Mouse (Mus musculus) liver, postnatal 0 days (tissue): ENCODE measurements around the gene Ssc4d.
A peak's percentile ranks its signal among the peaks of the same experiment; 100 is the strongest.

Experiments used
- CTCF ChIP-seq: sonication (generic); IDR thresholded peaks from 2 replicates; pipeline ENCODE4 v1.5.1; 2016; ENCODE audit warnings: antibody characterized with exemption, low read depth
- EP300 ChIP-seq: IDR thresholded peaks from 2 replicates; pipeline ENCODE4 v1.6.1; 2016; ENCODE audit warnings: antibody characterized with exemption, low read depth, mild to moderate bottlenecking

- TF ChIP-seq EP300 (0 out of 2 replicates have a peak, but pooled peaks have one; percentile 9), CTCF (peak; percentile 45)
Measured at GRCm38 (mm10) chr5:135962492-135963279, 11.6 kb downstream of the Ssc4d start.
